Mouse (Mus musculus): ENCODE measurements around the gene Dimt1. TPM values are rescaled to one million over a fixed set of nuclear protein-coding genes. Genes with fewer than 3 reads are reported as not detected.

Gene Dimt1
- 14.6 and 16.0 TPM in 2 replicates for polyA plus RNA-seq (2015; fragmentation: Nextera tagmentation; extraction: Ambion mirVana)

DNA sequence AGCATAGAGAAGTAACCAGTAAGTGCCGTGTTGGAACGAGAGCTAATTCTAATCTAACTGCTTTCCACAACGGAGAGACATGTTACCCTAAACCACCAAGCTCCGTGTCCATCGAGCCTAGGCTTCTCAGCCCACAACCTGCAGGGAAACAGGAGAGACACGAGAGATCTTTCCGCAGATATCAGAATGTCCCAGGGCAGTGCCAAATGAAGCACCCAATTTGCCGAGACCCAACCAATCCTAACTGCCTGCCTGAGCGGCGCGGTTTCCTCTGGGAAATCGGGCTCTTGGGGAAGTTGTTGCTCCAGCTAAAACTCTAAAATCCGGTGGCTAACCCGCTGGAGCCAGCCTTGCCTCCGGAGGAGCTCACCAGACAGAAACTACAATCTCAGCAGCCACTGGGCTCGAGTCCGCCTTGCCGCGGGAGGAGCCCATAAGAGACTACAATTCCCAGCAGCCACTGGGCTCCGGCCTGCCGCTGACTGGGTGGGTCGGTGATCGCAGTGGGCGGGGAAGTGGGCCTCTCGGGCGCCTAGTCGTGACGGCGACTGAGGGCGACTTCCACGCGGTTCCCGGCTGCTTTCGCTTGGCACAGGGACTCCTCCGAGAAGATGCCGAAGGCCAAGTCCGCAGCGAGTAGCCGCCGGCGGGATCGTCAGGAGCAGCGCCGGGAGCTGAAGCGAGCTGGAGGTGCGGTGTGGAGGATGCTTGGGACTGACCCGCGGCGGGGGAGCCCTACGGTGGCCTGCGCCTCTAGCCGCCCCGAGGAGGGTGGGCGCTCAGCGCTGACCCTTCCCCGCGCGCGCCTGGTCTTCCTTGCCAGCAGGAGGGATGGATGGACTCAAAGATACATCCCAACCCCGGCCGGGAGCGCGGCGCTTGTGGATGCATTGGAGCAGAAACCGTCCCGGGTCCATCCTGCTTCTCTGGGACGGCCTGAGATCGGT is at the start of gene Dimt1:
Dimt1 (plus strand) TSS at position 534 of the 947 bp plus-strand sequence.

DNA sequence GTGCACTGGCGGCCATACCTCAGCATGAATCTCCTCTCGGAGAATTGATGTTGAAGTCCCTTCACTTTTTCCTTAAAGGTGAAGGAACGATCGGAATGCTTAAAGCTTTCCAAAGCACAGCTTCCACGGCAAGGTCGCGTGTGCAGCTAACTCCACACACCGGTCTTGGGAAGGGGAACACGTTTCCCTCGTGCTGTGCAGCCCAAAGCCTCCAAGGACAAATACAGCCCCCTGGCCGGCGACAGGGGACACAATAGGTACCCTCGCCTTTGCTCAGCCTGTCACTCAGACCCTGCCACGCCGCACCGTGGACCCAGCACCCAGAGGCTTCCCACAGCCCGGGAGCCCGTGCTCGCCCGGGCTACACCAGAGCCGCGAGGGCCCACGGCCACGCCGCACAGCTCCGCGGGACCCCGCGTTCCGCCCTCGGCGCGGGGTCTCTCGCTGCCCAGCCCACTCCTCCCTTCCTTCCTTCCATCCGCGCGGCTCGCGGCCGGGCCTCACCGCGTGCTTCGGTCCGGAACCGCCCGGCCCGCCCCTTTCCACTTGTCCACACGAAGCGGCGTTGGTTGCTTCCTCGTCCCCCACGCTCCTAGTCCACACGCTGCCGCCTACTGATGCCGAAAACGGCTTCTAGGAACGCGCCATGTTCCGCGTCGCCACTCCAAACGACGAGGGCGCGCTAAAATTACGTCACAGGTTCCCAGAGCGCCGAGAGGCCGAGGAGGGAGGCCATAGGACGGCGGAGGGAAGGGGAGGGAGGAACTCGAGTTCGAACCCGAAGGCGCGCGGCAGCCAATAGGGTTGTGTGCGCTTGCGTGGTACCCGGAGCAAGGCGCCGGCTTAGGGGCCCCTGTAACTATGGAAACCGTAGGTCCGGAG is 10.4 kb upstream of the Dimt1 start, which contains the start of gene Ipo11:
Ipo11 (minus strand) TSS at position 703 of the 882 bp plus-strand sequence.

Other genes with a start within 250 kb of the Dimt1 start
- gene Ipo11, start 10.2 kb upstream of the Dimt1 start, polyA plus RNA-seq (2015; fragmentation: Nextera tagmentation; extraction: Ambion mirVana) = 16.1 and 16.6 TPM in 2 replicates
- 13.6 and 14.5 TPM in 2 replicates for gene Kif2a, start 75.0 kb downstream of the Dimt1 start, polyA plus RNA-seq (2015; fragmentation: Nextera tagmentation; extraction: Ambion mirVana)

Data from skeletal muscle tissue, postnatal 0 days (tissue).